Mouse (Mus musculus) CD4-positive naive resting alpha-beta T cell, adult 57 days (primary cell): ENCODE measurements around the gene Ift122. TPM values are rescaled to one million over a fixed set of nuclear protein-coding genes. Genes with fewer than 3 reads are reported as not detected.

Source experiments
- total RNA-seq: library from RNA; stranded (reverse); gene quantifications from one replicate; pipeline ENCODE4 v1.2.4, GENCODE M21; 2023

The Ift122 gene
- total RNA-seq: 2.7 TPM

GRCm38 (mm10) chr6:115853091-115853813, at the start of gene Ift122, which contains the start of gene Mbd4:
TSS of gene Ift122 (plus strand) at chr6:115853470.
TSS of gene Mbd4 (minus strand) at chr6:115853371.

DNA sequence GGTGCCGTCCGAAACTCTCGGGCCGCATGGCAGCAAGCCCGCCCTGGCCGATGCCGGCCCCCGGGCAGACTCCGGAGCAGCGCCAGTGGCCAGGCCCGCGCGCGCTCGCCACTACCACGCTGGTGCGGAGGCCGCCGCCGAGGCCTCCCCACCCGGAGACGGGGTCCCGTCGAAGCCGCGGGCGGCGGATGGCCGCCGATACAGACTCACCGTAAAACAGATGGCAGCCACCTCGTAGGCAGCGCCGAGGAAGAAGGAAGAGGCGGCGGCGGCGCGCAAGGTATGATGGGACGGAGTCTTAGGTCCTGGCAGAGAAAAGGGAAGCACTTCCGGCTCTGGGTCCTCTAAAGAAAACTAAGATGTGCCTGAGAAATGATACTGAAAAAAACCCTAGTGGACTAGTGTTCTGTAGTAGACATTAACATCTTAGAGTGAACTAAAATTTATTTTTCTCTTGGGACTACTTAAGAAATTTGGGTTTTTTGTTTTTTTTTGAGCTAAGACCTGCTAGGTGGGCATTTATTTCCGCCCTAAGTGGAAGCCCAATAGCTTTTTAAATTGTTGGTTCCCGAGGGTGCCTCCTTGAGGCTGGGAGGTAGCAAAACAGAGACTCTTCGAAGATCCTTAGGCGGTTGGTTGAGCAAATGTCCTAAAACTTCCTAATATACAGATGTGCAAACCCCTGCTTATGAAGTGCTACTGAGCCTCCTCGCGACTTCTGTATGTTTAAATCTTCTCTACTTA, 44.6 kb upstream of the Ift122 start, which contains the start of gene Rpl32:
Rpl32 (minus strand) TSS at position 260 of the 744 bp plus-strand sequence.

GRCm38 (mm10) chr6:115838161-115838597, 15.1 kb upstream of the Ift122 start, which contains the start of gene Efcab12:
TSS of gene Efcab12 (minus strand) at chr6:115838412.

DNA sequence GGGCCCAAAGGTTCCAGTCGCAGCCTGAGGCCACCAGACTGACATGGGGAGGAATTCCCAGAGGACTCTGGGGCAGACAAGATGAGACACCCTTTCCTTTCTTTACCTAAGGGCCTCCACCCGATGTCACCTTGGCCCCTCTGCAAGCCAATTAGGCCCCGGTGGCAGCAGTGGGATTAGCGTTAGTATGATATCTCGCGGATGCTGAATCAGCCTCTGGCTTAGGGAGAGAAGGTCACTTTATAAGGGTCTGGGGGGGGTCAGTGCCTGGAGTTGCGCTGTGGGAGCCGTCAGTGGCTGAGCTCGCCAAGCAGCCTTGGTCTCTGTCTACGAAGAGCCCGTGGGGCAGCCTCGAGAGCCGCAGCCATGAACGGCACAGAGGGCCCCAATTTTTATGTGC, 78.4 kb downstream of the Ift122 start, which contains the start of gene Rho:
Rho (plus strand) TSS at position 110 of the 400 bp plus-strand sequence.

DNA sequence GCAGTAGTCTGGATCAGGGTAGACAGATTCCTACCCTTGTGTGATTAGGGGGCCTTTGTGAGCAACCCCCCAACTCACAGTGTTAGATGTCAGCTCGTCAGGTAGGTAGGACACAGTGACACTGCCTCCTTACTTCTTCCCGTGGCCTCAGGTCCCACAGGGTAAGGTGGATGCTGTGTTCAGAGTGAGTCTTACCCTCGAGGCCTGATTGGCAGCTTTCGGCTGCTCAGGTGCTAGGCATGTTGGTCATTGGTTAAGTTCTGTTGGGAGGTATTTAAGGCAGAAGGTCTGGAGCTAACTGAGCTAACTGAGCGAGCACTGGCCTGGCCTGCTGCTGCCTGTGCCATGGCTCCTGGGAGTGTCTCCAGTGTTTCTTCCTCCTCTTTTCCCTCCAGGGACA, 91.4 kb downstream of the Ift122 start, which contains the start of gene H1foo:
H1foo (plus strand) TSS at position 301 of the 400 bp plus-strand sequence.

Other genes with a start within 250 kb of the Ift122 start
- 159 TPM for gene Raf1, start 176.8 kb upstream of the Ift122 start, total RNA-seq
- not detected for gene Tmem40, start 91.1 kb upstream of the Ift122 start, total RNA-seq
- gene Cand2, start 78.9 kb upstream of the Ift122 start, total RNA-seq: 7.5 TPM
- 3,217 TPM for gene Rpl32, start 44.7 kb upstream of the Ift122 start, total RNA-seq
- gene Efcab12, start 15.1 kb upstream of the Ift122 start, total RNA-seq: 1.4 TPM
- gene Mbd4, start 99 bp upstream of the Ift122 start, total RNA-seq: 7.4 TPM
- 0.12 TPM for gene Rho, start 78.3 kb downstream of the Ift122 start, total RNA-seq
- gene H1foo, start 91.5 kb downstream of the Ift122 start, total RNA-seq: not detected
- 29.9 TPM for gene Plxnd1, start 141.5 kb downstream of the Ift122 start, total RNA-seq